Mouse (Mus musculus) R1 (cell line): Measurements from ENCODE around the gene Cage1.

ENCODE experiments used
- DNase-seq: peaks from one replicate; pipeline ENCODE4 v3.0.0-alpha.2; 2018; ENCODE audit warnings: low read depth, low spot score

The Cage1 gene

GRCm38 (mm10) chr13:37966256-37967051, 70.4 kb downstream of the Cage1 start:
- DNase-seq: no peak

- DNase-seq: peak; percentile 93
Observed at GRCm38 (mm10) chr13:37965126-37965914, 71.5 kb downstream of the Cage1 start.

- no peak for DNase-seq
Observed at GRCm38 (mm10) chr13:37964128-37965087, 72.5 kb downstream of the Cage1 start.

GRCm38 (mm10) chr13:37963354-37964007, 73.4 kb downstream of the Cage1 start:
- peak; percentile 90 for DNase-seq

- DNase-seq: no peak
Observed at GRCm38 (mm10) chr13:37962541-37962940, 74.3 kb downstream of the Cage1 start.

GRCm38 (mm10) chr13:37959936-37960335, 76.9 kb downstream of the Cage1 start:
- DNase-seq: no peak

GRCm38 (mm10) chr13:37959239-37959907, 77.5 kb downstream of the Cage1 start:
- DNase-seq: no peak

GRCm38 (mm10) chr13:37958498-37959238, 78.2 kb downstream of the Cage1 start:
- no peak for DNase-seq
